ENCODE assay signal across 9 mouse cellular contexts in genomic region chr6:4544554-4544953, GRCm38 (mm10). TPM values are rescaled to one million over a fixed set of nuclear protein-coding genes. Genes with fewer than 3 reads are reported as not detected.
A peak's percentile ranks its signal among the peaks of the same experiment; 100 is the strongest.
DNase-seq lines count a peak whose midpoint lies in the region; ATAC-seq lines count a peak whose summit lies in the region.
"Had no signal": no experiment of that assay in that cellular context is flagged by ENCODE, and none has a peak within 500 bp of the region (broad histone marks: within the 10 kb centered on the region; RNA-seq: fewer than 3 reads in every experiment).

No protein-coding gene starts in this region.

- no peak for ATAC-seq in CD4-positive, CD25-positive, alpha-beta regulatory T cell, adult 4 months
- ATAC-seq in midbrain, embryonic 16.5 days: no peak
- peak; percentile 92 for ATAC-seq in megakaryocyte progenitor cell, adult 5-6 weeks (replicated peaks; ENCODE audit: poor library complexity)

- H3K4me2 ChIP-seq in midbrain, embryonic 16.5 days (ENCODE audit: low read length): no peak overlapping the region
- H3K4me2 ChIP-seq: heart, embryonic 13.5 days had no signal

- no peaks in the 10 kb centered on the region for H3K36me3 ChIP-seq in midbrain, embryonic 10.5 days
- H3K36me3 ChIP-seq in midbrain, embryonic 16.5 days (ENCODE audit: control insufficient read depth, insufficient read depth, low read length): no peaks in the 10 kb centered on the region

- DNase-seq in CD4-positive, CD25-positive, alpha-beta regulatory T cell, adult 2 months (ENCODE audit: low read depth, low spot score): peak; percentile 43
- peak; percentile 30 for DNase-seq in midbrain, embryonic 10.5 days (ENCODE audit: low spot score)
- peak; percentile 20 for DNase-seq in cerebellum, adult 9-10 months
- DNase-seq in kidney, adult 9 months: peak; percentile 26
- no peak for DNase-seq in urinary bladder, postnatal 36 days (ENCODE audit: low spot score in 2 of 2)

- no peak overlapping the region for H3K27ac ChIP-seq in midbrain, embryonic 10.5 days (replicated peaks)
- no peak overlapping the region for H3K27ac ChIP-seq in midbrain, embryonic 16.5 days (ENCODE audit: low read length)
- H3K27ac ChIP-seq: heart, embryonic 13.5 days had no signal

- no peaks in the 10 kb centered on the region for H3K27me3 ChIP-seq in midbrain, embryonic 10.5 days (ENCODE audit: low read depth, poor library complexity, severe bottlenecking)
- H3K27me3 ChIP-seq in midbrain, embryonic 16.5 days (ENCODE audit: control insufficient read depth, insufficient read depth, low read depth, low read length): no peaks in the 10 kb centered on the region
- H3K27me3 ChIP-seq: heart, embryonic 13.5 days had no signal

- no peaks in the 10 kb centered on the region for H3K9me3 ChIP-seq in midbrain, embryonic 10.5 days (replicated peaks)
- H3K9me3 ChIP-seq in midbrain, embryonic 16.5 days (replicated peaks; ENCODE audit: control insufficient read depth, low read length, poor library complexity, severe bottlenecking): no peaks in the 10 kb centered on the region
- H3K9me3 ChIP-seq: heart, embryonic 13.5 days had no signal

- no peak overlapping the region for H3K9ac ChIP-seq in midbrain, embryonic 16.5 days (ENCODE audit: low read depth, low read length)
- H3K9ac ChIP-seq: heart, embryonic 13.5 days had no signal

- H3K4me3 ChIP-seq in midbrain, embryonic 10.5 days: no peak overlapping the region
- H3K4me3 ChIP-seq in midbrain, embryonic 16.5 days (ENCODE audit: low read depth, low read length): no peak overlapping the region
- H3K4me3 ChIP-seq: heart, embryonic 13.5 days had no signal

- peaks cover 6% of the 10 kb centered on the region for H3K4me1 ChIP-seq in midbrain, embryonic 10.5 days
- no peaks in the 10 kb centered on the region for H3K4me1 ChIP-seq in midbrain, embryonic 16.5 days (ENCODE audit: control insufficient read depth, insufficient read depth, low read length)

- WGBS in midbrain, embryonic 10.5 days: 51% methylated on average over 6 of the region's 6 CpGs
- 46% methylated on average over 6 of the region's 6 CpGs for WGBS in midbrain, embryonic 16.5 days

RNA-seq across cellular contexts. Expression of gene Col1a2, which starts 39.9 kb away (rescaled TPM):
- polyA plus RNA-seq in CD4-positive, CD25-positive, alpha-beta regulatory T cell, adult 4 months (2017; shearing (Covaris generic)): under 1 TPM in 1 of 2 experiments, not detected in 1; 0.14 TPM
- 84.9 and 139 TPM in 2 replicates for polyA plus RNA-seq in midbrain, embryonic 10.5 days (2016; fragmentation: Nextera tagmentation; extraction: Ambion mirVana)
- polyA plus RNA-seq in midbrain, embryonic 16.5 days (2015; fragmentation: Nextera tagmentation; extraction: Ambion mirVana): 62.8 and 78.9 TPM in 2 replicates
- total RNA-seq in megakaryocyte progenitor cell, adult 5-6 weeks (2015): 0.15 TPM in 1 of 2 replicates, not detected in the other
- not detected in 2 replicates for total RNA-seq in megakaryocyte progenitor cell, adult 5-6 weeks (2017)

RNA-seq across cellular contexts. Expression of gene Casd1, which starts 56.1 kb away (rescaled TPM):
- polyA plus RNA-seq in CD4-positive, CD25-positive, alpha-beta regulatory T cell, adult 4 months (2017; shearing (Covaris generic)): 10 to 100 TPM; 10.1 to 12.2 TPM
- 32.0 and 32.2 TPM in 2 replicates for polyA plus RNA-seq in midbrain, embryonic 10.5 days (2016; fragmentation: Nextera tagmentation; extraction: Ambion mirVana)
- polyA plus RNA-seq in midbrain, embryonic 16.5 days (2015; fragmentation: Nextera tagmentation; extraction: Ambion mirVana): 48.6 and 49.4 TPM in 2 replicates
- total RNA-seq in megakaryocyte progenitor cell, adult 5-6 weeks (2015): 33.1 and 42.9 TPM in 2 replicates
- total RNA-seq in megakaryocyte progenitor cell, adult 5-6 weeks (2017): 53.3 and 62.2 TPM in 2 replicates

Comparison
In these comparisons a context has a peak if more than half of its experiments do, and no peak if none do; other contexts are left out.
1. DNase-seq: peak in CD4-positive, CD25-positive, alpha-beta regulatory T cell, adult 2 months (single experiment), midbrain, embryonic 10.5 days (single experiment), cerebellum, adult 9-10 months (single experiment) and kidney, adult 9 months (single experiment); none in urinary bladder, postnatal 36 days (0 of 2).
2. RNA of gene Col1a2, which starts 39.9 kb away (polyA plus RNA-seq): 84.9 to 139 TPM in midbrain, embryonic 10.5 days and 62.8 to 78.9 TPM in midbrain, embryonic 16.5 days; 0.14 TPM in CD4-positive, CD25-positive, alpha-beta regulatory T cell, adult 4 months; every median in the first group is over 10 times any median in the second.